Mouse (Mus musculus) heart, adult 2 months (tissue): ENCODE measurements around the gene Cotl1.

Source experiments
- CTCF ChIP-seq: fragments of 200-600 bp; IDR thresholded peaks from 2 replicates; pipeline ENCODE4 v1.8.1; 2022; ENCODE audit warnings: antibody characterized with exemption, mild to moderate bottlenecking, moderate library complexity
- EP300 ChIP-seq: fragments of 200-500 bp; IDR thresholded peaks from 2 replicates; pipeline ENCODE4 v1.6.1; 2011; ENCODE audit warnings: low read depth, low read length, control low read depth; ENCODE audit not compliant: insufficient read depth
- POLR2A ChIP-seq: fragments of 200-500 bp; IDR thresholded peaks from 2 replicates; pipeline ENCODE4 v1.6.1; 2011; ENCODE audit warnings: mild to moderate bottlenecking, low read depth, low read length, control low read depth; ENCODE audit not compliant: insufficient read depth

- TF ChIP-seq POLR2A (no peak), CTCF (no peak), EP300 (no peak)
Measured at GRCm38 (mm10) chr8:119835270-119835669, 5.1 kb downstream of the Cotl1 start.
